Mouse (Mus musculus) heart, adult 10 weeks (tissue): ENCODE measurements around the gene Tnfrsf13b. TPM values are rescaled to one million over a fixed set of nuclear protein-coding genes. Genes with fewer than 3 reads are reported as not detected.

Source experiments
- polyA plus RNA-seq: library from polyadenylated mRNA; stranded (reverse); fragments of 350-450 nt; fragmentation: Illumina TruSeq; extraction: RNeasy Lipid Tissue Mini Kit (QIAGEN cat#74804); gene quantifications from one replicate; pipeline ENCODE4 v1.2.3, GENCODE M21; 2014; ENCODE audit warnings: low read depth, low replicate concordance

The Tnfrsf13b gene
- 0.47 TPM for polyA plus RNA-seq

DNA sequence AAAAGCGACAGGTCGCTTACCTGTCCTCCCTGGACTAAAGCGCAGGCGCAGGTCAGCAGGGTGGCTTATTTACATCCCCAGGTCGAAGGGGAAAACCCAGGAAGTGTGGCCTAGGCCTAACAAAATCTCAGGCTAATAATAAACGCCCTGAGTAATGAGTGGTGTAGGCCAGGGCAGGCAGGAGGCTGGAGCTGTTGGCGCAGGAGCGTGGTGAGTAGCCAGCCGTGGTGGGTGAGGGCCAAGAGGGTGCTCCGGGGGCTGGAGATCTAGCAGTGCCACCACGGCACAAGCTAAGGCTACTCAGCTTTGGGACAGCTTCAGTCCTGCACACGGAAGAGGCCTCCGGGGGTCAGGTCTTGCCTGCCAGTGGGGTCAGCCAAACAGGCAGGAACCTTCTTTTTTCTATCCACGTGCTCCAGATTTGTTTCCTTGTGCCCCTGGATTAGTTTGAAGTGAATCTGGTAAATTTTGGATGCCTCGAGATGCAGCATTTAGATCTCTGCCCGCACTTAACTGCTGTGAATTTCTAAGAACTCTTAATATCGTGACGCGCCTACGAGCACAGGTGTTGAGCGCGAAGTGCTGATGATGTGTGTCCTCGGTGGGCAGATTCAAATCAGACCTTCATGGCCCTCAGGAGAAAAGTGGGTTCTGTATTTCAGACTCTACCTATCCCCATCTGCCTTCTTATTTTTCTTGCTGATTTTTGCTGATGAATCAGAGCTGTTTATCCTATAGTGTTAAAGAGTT, at the start of gene Tnfrsf13b:
Gene Tnfrsf13b, plus strand, starts transcription at position 150 of the 750 bp plus-strand sequence.

DNA sequence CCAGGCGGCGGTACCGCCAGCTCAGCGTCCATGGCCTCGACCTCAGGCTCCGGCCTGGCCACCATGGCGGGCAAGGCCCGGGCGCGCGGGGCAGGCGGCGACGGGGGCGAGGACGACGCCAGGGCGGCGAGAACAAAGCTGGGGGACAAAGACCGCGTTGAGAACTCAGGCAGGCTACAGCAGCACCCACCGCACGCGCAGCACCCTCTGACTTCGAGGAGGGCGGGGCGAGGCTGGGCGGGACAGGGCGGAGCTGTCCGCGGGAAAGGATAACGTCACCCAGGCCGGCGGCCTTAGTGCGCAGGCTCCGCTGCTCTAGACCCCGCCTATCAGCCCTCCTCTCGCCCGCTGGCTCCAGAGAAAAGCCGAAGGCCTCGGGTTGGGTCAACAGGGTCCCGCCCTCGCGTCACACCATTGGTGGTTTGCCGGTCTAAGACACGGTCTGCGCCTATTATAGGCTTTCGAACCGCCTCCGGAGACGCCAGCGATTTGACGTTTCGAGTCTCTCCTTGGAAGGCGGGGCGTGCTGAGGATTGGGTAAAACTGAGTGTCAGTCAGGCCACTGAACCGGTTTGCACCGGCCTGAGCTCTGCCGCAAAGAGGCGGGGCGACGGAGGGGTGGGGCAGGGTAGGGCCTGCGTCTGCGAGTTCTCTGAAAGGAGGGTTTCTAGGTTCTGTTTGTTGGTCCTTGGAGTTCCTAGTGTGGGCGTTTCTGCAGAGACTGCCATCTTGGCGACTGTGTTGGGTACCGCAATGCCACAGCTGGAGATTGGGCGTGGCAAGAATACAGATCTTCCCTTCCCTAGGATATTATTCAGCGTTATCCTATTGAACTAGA, 48.5 kb downstream of the Tnfrsf13b start, which contains the start of gene Usp22:
Gene Usp22, minus strand, starts transcription at position 235 of the 838 bp plus-strand sequence.

Other genes with a start within 250 kb of the Tnfrsf13b start
- gene Tmem11, start 247.5 kb upstream of the Tnfrsf13b start, polyA plus RNA-seq, result 37.8 TPM
- 9.7 TPM for gene Natd1, start 212.0 kb upstream of the Tnfrsf13b start, polyA plus RNA-seq
- 77.8 TPM for gene Map2k3, start 194.7 kb upstream of the Tnfrsf13b start, polyA plus RNA-seq
- gene Kcnj12, start 104.2 kb upstream of the Tnfrsf13b start, polyA plus RNA-seq, result 21.0 TPM
- gene Usp22, start 48.3 kb downstream of the Tnfrsf13b start, polyA plus RNA-seq, result 19.3 TPM
- gene Aldh3a1, start 80.8 kb downstream of the Tnfrsf13b start, polyA plus RNA-seq, result 1.2 TPM
- gene Aldh3a2, start 140.7 kb downstream of the Tnfrsf13b start, polyA plus RNA-seq, result 27.5 TPM
- gene Slc47a2, start 216.1 kb downstream of the Tnfrsf13b start, polyA plus RNA-seq, result not detected